Mouse (Mus musculus): ENCODE measurements around the gene Rpusd1. TPM values are rescaled to one million over a fixed set of nuclear protein-coding genes. Genes with fewer than 3 reads are reported as not detected.
A peak's percentile ranks its signal among the peaks of the same experiment; 100 is the strongest.
"Not testable (repeated sequence)": the region's sequence is repeated elsewhere in the genome, so short reads cannot be mapped to it uniquely, and the experiment has no call there.

Rpusd1 gene
- polyA plus RNA-seq, 1 experiment from 2014 or later: 18.1 TPM

GRCm38 (mm10) chr17:25728009-25728270, 470 bp downstream of the Rpusd1 start:
- WGBS: 4% methylated on average over 4 of the region's 4 CpGs
- no peak for ATAC-seq
- Histone ChIP-seq H3K9ac (replicated peaks; ENCODE audit: low read depth) (peak overlapping the region; percentile 74), H3K27me3 (replicated peaks; ENCODE audit: insufficient read depth, low read length) (no peaks in the 10 kb centered on the region), H3K4me1 (ENCODE audit: insufficient read depth, low read depth, low read length) (peaks cover 14% of the 10 kb centered on the region; the same call in 1 of the 2 replicates), H3K27ac (ENCODE audit: low read length) (peak overlapping the region; percentile 51; the same call in 1 of the 2 replicates), H3K4me2 (replicated peaks; ENCODE audit: low read depth, low read length) (peak overlapping the region; percentile 77), H3K9me3 (ENCODE audit: low read length) (no peaks in the 10 kb centered on the region), H3K36me3 (ENCODE audit: insufficient read depth, low read length) (no peaks in the 10 kb centered on the region), H3K4me3 (ENCODE audit: low read depth, low read length) (peak overlapping the region; percentile 46)
- TF ChIP-seq CTCF (IDR thresholded peaks at IDR 0.05): no peak
- TF ChIP-seq EP300 (IDR thresholded peaks at IDR 0.05): no peak
- no peak for DNase-seq (ENCODE audit: low spot score)

- ATAC-seq (no peak), DNase-seq (ENCODE audit: low spot score) (peak; percentile 88)
- Histone ChIP-seq H3K27ac (ENCODE audit: low read length) (no peak overlapping the region), H3K27me3 (replicated peaks; ENCODE audit: insufficient read depth, low read length) (no peaks in the 10 kb centered on the region), H3K4me2 (replicated peaks; ENCODE audit: low read depth, low read length) (no peak overlapping the region), H3K36me3 (ENCODE audit: insufficient read depth, low read length) (no peaks in the 10 kb centered on the region), H3K9me3 (ENCODE audit: low read length) (no peaks in the 10 kb centered on the region), H3K4me1 (ENCODE audit: insufficient read depth, low read depth, low read length) (peaks cover 7% of the 10 kb centered on the region; the same call in 1 of the 2 replicates), H3K4me3 (ENCODE audit: low read depth, low read length) (no peak overlapping the region), H3K9ac (replicated peaks; ENCODE audit: low read depth) (no peak overlapping the region)
- 19% methylated on average over 2 of the region's 2 CpGs for WGBS
- TF ChIP-seq CTCF (IDR thresholded peaks at IDR 0.05) (peak; percentile 97), EP300 (IDR thresholded peaks at IDR 0.05) (no peak)
Measured at GRCm38 (mm10) chr17:25732082-25732481, 4.6 kb downstream of the Rpusd1 start.

GRCm38 (mm10) chr17:25735246-25735645, 7.8 kb downstream of the Rpusd1 start:
- Histone ChIP-seq H3K36me3 (ENCODE audit: insufficient read depth, low read length) (no peaks in the 10 kb centered on the region), H3K9me3 (ENCODE audit: low read length) (no peaks in the 10 kb centered on the region), H3K9ac (replicated peaks; ENCODE audit: low read depth) (no peak overlapping the region), H3K4me1 (ENCODE audit: insufficient read depth, low read depth, low read length) (peaks cover 4% of the 10 kb centered on the region; the same call in 1 of the 2 replicates), H3K27me3 (replicated peaks; ENCODE audit: insufficient read depth, low read length) (no peaks in the 10 kb centered on the region), H3K4me3 (ENCODE audit: low read depth, low read length) (no peak overlapping the region), H3K4me2 (replicated peaks; ENCODE audit: low read depth, low read length) (no peak overlapping the region), H3K27ac (ENCODE audit: low read length) (no peak overlapping the region)
- DNase-seq (ENCODE audit: low spot score) (no peak), ATAC-seq (no peak)
- 67% methylated on average over 5 of the region's 5 CpGs for WGBS
- TF ChIP-seq EP300 (IDR thresholded peaks at IDR 0.05): no peak

GRCm38 (mm10) chr17:25735745-25736144, 8.3 kb downstream of the Rpusd1 start, which contains the start of gene Mslnl:
Gene Mslnl, plus strand, starts transcription at chr17:25736042.
- ATAC-seq: peak; percentile 51
- no peak within 1 kb of the TSS for H3K9ac ChIP-seq (replicated peaks; ENCODE audit: low read depth)

GRCm38 (mm10) chr17:25738861-25739260, 11.4 kb downstream of the Rpusd1 start:
- no peaks in the 10 kb centered on the region for H3K9me3 ChIP-seq (ENCODE audit: low read length)
- H3K27me3 ChIP-seq (replicated peaks; ENCODE audit: insufficient read depth, low read length): no peaks in the 10 kb centered on the region
- no peak overlapping the region for H3K4me2 ChIP-seq (replicated peaks; ENCODE audit: low read depth, low read length)
- 48% methylated on average over 7 of the region's 7 CpGs for WGBS
- TF ChIP-seq CTCF (IDR thresholded peaks at IDR 0.05) (no peak), EP300 (IDR thresholded peaks at IDR 0.05) (no peak)
- ATAC-seq: peak; percentile 81
- peak overlapping the region; percentile 47 for H3K27ac ChIP-seq (ENCODE audit: low read length)
- H3K4me1 ChIP-seq (ENCODE audit: insufficient read depth, low read depth, low read length): peaks cover 4% of the 10 kb centered on the region; the same call in 1 of the 2 replicates
- H3K4me3 ChIP-seq (ENCODE audit: low read depth, low read length): no peak overlapping the region
- DNase-seq (ENCODE audit: low spot score): peak; percentile 80
- no peak overlapping the region for H3K9ac ChIP-seq (replicated peaks; ENCODE audit: low read depth)
- no peaks in the 10 kb centered on the region for H3K36me3 ChIP-seq (ENCODE audit: insufficient read depth, low read length)

More at GRCm38 (mm10) chr17:25735745-25736144, 8.3 kb downstream of the Rpusd1 start, which contains the start of gene Mslnl:
- WGBS: 59% methylated on average over 3 of the region's 3 CpGs
- TF ChIP-seq EP300 (IDR thresholded peaks at IDR 0.05) (no peak), CTCF (IDR thresholded peaks at IDR 0.05) (no peak)
- Histone ChIP-seq H3K27ac (ENCODE audit: low read length) (peak within 1 kb of the TSS; percentile 52), H3K4me3 (ENCODE audit: low read depth, low read length) (no peak within 1 kb of the TSS), H3K27me3 (replicated peaks; ENCODE audit: insufficient read depth, low read length) (no peaks in the 10 kb centered on the region), H3K4me1 (ENCODE audit: insufficient read depth, low read depth, low read length) (peaks cover 4% of the 10 kb centered on the region; the same call in 1 of the 2 replicates), H3K4me2 (replicated peaks; ENCODE audit: low read depth, low read length) (no peak within 1 kb of the TSS), H3K36me3 (ENCODE audit: insufficient read depth, low read length) (no peaks in the 10 kb centered on the region), H3K9me3 (ENCODE audit: low read length) (no peaks in the 10 kb centered on the region)
- peak; percentile 57 for DNase-seq (ENCODE audit: low spot score)

- not testable (repeated sequence) for H3K4me3 ChIP-seq (ENCODE audit: low read depth, low read length); H3K4me2 ChIP-seq (replicated peaks; ENCODE audit: low read depth, low read length); H3K9ac ChIP-seq (replicated peaks; ENCODE audit: low read depth); H3K4me1 ChIP-seq (ENCODE audit: insufficient read depth, low read depth, low read length); DNase-seq (ENCODE audit: low spot score); H3K36me3 ChIP-seq (ENCODE audit: insufficient read depth, low read length); H3K27me3 ChIP-seq (replicated peaks; ENCODE audit: insufficient read depth, low read length); H3K27ac ChIP-seq (ENCODE audit: low read length); ATAC-seq; H3K9me3 ChIP-seq (ENCODE audit: low read length)
- 69% methylated on average over 12 of the region's 12 CpGs for WGBS
Measured at GRCm38 (mm10) chr17:25741471-25741870, 14.0 kb downstream of the Rpusd1 start.

- no peaks in the 10 kb centered on the region for H3K9me3 ChIP-seq (ENCODE audit: low read length)
- peaks cover 6% of the 10 kb centered on the region; the same call in 1 of the 2 replicates for H3K4me1 ChIP-seq (ENCODE audit: insufficient read depth, low read depth, low read length)
- WGBS: 70% methylated on average over 8 of the region's 9 CpGs
- no peak overlapping the region for H3K4me2 ChIP-seq (replicated peaks; ENCODE audit: low read depth, low read length)
- no peak for TF ChIP-seq CTCF (IDR thresholded peaks at IDR 0.05)
- DNase-seq (ENCODE audit: low spot score) (no peak), ATAC-seq (0 out of 2 replicates have a peak, but pooled peaks have one; percentile 38)
- no peak overlapping the region for H3K27ac ChIP-seq (ENCODE audit: low read length)
- H3K27me3 ChIP-seq (replicated peaks; ENCODE audit: insufficient read depth, low read length): no peaks in the 10 kb centered on the region
- H3K36me3 ChIP-seq (ENCODE audit: insufficient read depth, low read length): no peaks in the 10 kb centered on the region
- H3K4me3 ChIP-seq (ENCODE audit: low read depth, low read length): no peak overlapping the region
- H3K9ac ChIP-seq (replicated peaks; ENCODE audit: low read depth): no peak overlapping the region
Measured at GRCm38 (mm10) chr17:25743831-25744230, 16.4 kb downstream of the Rpusd1 start.

All from lung, postnatal 0 days (tissue).